Mouse (Mus musculus) heart, postnatal 0 days (tissue): ENCODE measurements at regions not wholly inside any gene's neighbourhood (a gene's known extent, or its start where the extent isn't known, plus 50 kb on each side); places are given as distances from the start of the nearest gene placed in this dataset.

Experiments
- ATAC-seq: fragments of 200-750 bp; cut with Nextera tagmentation; 2 replicates; pipeline ENCODE4 v1.8.0; 2017; ENCODE audit warnings: low read depth, moderate number of reproducible peaks, moderate library complexity; ENCODE audit not compliant: insufficient read depth
- DNase-seq: peaks from one replicate; pipeline ENCODE4 v3.0.0-alpha.2; 2016; ENCODE audit warnings: low spot score
- H3K27ac ChIP-seq: fragments of 300-500 bp; sonication (generic); 2 replicates; pipeline ENCODE4 v1.5.1; 2014; ENCODE audit warnings: low read depth, mild to moderate bottlenecking
- H3K27me3 ChIP-seq: fragments of 300-500 bp; sonication (generic); 2 replicates; pipeline ENCODE4 v1.6.1; 2014; ENCODE audit warnings: low read length, mixed read lengths; ENCODE audit not compliant: control insufficient read depth, insufficient read depth
- H3K36me3 ChIP-seq: fragments of 300-500 bp; sonication (generic); replicated peaks from 2 replicates; pipeline ENCODE4 v1.6.1; 2014; ENCODE audit warnings: low read length, mixed read lengths; ENCODE audit not compliant: control insufficient read depth, insufficient read depth
- H3K4me1 ChIP-seq: fragments of 300-500 bp; sonication (generic); 2 replicates; pipeline ENCODE4 v1.6.1; 2014; ENCODE audit warnings: antibody characterized with exemption; ENCODE audit not compliant: control insufficient read depth, insufficient read depth
- H3K4me2 ChIP-seq: fragments of 300-500 bp; sonication (generic); 2 replicates; pipeline ENCODE4 v1.6.1; 2014; ENCODE audit warnings: low read depth, mild to moderate bottlenecking, low read length, moderate library complexity
- H3K4me3 ChIP-seq: fragments of 300-500 bp; sonication (generic); 2 replicates; pipeline ENCODE4 v1.5.1; 2014; ENCODE audit warnings: low read depth, low read length
- H3K9ac ChIP-seq: fragments of 300-500 bp; sonication (generic); replicated peaks from 2 replicates; pipeline ENCODE4 v1.6.1; 2014; ENCODE audit warnings: low read depth, low read length, mixed read lengths
- H3K9me3 ChIP-seq: fragments of 300-500 bp; sonication (generic); replicated peaks from 2 replicates; pipeline ENCODE4 v1.6.1; 2016; ENCODE audit warnings: low read length; ENCODE audit not compliant: control insufficient read depth
- CTCF ChIP-seq: IDR thresholded peaks from 2 replicates; pipeline ENCODE4 v1.5.1; 2016; ENCODE audit warnings: antibody characterized with exemption, control low read depth, low read depth
- EP300 ChIP-seq: IDR thresholded peaks from 2 replicates; pipeline ENCODE4 v1.6.1; 2016; ENCODE audit warnings: antibody characterized with exemption, low read depth
- WGBS: fragments of 180-500 bp; shearing (Covaris S2); extraction: QIAGEN DNeasy Blood & Tissue Kit; methylation state at CpG from one replicate; pipeline ENCODE4 v1.1.7; 2014; 5-methylcytosine and 5-hydroxymethylcytosine counted together

DNA sequence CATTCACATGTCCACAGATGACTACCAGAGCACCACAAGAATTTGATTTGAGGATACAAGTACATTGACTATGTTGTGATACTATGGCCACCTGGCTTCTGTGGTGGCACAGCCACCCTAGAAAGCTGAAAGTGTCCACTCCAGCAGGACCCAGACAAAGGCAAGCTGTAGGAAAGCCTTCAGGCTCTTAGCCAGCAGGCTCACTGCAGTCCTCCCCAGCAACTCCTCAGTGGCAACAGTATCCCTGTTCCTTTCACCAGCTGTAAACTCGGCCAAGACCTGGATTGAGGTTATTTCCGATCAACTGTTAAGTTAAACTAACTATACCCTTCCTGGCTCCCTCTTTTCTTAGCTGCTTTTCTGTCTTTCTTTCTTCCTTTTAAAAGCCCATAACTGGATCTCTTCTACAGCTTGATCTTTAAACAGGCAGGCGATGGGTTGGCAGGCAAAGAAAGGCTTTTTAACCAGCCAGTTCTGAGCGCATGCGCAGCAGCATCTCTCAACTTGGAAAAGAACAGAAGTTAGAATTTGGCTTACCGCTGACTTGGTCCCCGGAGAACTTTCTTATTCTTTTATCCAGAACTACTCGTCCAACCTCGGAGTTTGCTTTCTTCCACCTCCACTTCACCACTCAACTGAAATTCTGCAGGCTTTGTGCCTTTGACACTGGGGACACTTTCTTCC lies 202.5 kb upstream of the Nt5e start:
- Histone ChIP-seq H3K27me3 (no peaks in the 10 kb centered on the region), H3K4me3 (no peak overlapping the region), H3K4me1 (no peaks in the 10 kb centered on the region), H3K36me3 (no peaks in the 10 kb centered on the region), H3K9me3 (no peaks in the 10 kb centered on the region), H3K27ac (no peak overlapping the region), H3K4me2 (no peak overlapping the region), H3K9ac (no peak overlapping the region)
- no peak for TF ChIP-seq CTCF
- peak; percentile 10 for DNase-seq
- ATAC-seq = no peak
- WGBS = 73% methylated on average over 9 of the region's 9 CpGs

DNA sequence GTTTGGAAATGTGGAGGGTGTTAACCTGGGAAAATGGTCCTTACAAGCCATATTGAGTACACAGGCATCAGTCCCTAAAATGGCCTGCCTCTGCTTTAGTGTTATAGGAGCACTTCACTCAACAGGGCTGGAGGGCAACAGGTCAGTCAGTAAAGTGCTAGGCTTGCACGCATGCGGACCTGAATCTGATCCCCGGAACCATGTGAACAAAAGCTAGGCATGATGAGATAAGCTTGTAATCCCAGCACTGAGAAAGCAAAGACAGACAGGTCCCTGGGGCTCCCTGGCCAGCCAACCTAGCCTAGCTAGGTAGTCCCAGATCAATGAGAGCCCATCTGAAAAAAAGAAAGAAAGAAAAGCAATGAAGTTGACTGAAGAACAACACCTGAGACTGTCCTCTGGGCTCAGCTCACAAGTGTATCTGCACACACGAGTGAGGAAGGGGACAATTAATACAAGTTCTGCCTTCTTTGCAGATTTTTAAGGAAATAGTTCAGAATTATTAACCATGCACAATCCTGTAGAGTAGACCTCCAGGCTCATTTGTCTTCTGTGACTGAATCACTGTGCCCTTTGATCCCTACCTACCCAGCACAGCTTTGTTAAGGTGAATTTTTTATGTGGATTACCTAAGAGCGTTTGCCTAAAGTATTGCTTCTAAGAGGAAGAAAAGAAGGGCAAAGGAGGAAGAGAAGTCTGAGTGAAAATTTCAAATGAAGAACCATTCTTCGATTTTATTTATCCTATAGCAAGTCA lies 163.8 kb upstream of the Nt5e start:
- Histone ChIP-seq H3K27ac (no peak overlapping the region), H3K4me1 (no peaks in the 10 kb centered on the region), H3K9ac (no peak overlapping the region), H3K27me3 (no peaks in the 10 kb centered on the region), H3K4me2 (no peak overlapping the region), H3K9me3 (no peaks in the 10 kb centered on the region), H3K36me3 (no peaks in the 10 kb centered on the region), H3K4me3 (no peak overlapping the region)
- DNase-seq (no peak), ATAC-seq (no peak)
- TF ChIP-seq EP300 = no peak
- TF ChIP-seq CTCF = no peak
- 71% methylated on average over 6 of the region's 6 CpGs for WGBS

DNA sequence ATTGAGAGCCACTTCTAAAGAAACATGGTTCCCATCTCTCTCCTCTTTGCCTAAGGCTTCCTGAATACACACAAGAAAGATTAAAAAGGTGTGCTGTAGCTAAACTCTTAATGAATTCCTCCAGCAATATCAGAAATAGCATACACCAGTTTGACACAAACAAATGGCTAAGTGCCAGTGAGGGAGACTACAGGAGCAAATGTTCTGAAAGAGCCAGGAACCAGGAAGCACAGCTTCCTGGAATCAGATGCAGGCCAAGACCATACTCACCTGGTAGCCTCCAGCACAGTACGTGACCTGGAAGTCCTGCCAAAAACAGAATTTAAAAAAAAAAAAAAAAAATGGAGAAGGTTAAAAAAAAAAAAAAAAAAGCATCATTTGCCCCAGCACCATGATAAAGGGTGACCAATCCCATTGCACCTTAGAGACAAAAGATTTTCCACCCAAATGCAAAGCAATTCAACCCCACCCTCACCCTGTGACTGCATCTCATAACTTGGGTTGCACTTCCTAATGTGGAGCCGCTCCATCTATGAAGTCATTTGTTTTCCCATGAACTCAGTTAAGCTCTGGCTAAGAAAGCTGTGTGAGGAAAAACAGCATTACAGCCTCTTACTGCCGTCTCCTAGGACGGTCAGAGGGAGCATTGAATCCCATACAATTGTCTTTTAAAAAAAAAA lies 149.3 kb upstream of the Nt5e start:
- Histone ChIP-seq H3K4me3 (no peak overlapping the region), H3K4me2 (no peak overlapping the region), H3K27ac (no peak overlapping the region), H3K27me3 (no peaks in the 10 kb centered on the region), H3K36me3 (no peaks in the 10 kb centered on the region), H3K9me3 (no peaks in the 10 kb centered on the region), H3K9ac (no peak overlapping the region), H3K4me1 (0 out of 2 replicates have a peak, but pooled peaks cover 5% of the 10 kb centered on the region)
- 60% methylated on average over 4 of the region's 4 CpGs for WGBS
- ATAC-seq (peak; percentile 67), DNase-seq (peak; percentile 52)
- TF ChIP-seq EP300 = no peak
- TF ChIP-seq CTCF = no peak

DNA sequence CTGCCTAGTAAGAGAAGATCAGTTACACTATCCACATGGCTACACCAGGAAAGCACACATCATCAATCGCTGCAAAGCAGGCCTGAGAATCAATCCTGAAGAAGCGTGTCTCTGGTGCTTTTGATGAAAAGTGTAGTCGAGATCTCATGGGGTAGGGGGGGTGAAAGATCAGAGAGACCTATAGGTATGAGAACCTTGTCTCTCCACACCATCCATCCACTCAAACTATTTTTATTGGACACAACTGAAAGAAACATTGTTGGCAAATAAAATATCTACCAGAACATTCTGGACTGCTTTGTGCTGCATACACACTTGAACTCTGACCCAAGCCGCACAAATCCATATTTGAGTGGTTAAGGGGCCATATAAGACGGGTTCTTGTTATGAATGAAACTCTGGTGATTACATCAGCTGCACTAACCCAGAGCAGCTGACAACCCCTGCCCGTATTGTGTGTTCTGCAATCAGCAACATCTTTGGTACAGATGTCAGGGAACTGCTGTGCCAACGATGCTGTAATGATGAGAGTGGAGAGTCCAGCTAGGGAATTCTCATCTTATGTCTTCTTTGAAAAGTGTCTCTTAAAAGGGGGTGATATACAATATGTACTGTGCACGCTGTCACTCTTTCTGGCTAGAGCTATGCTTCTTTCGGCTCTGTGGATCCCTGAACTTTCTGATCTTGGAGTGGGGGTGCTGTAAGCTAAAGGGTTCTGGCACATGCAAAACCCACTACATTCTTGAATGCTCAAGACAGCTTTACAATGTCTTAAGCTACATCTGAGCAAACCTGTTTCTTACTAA lies 145.6 kb upstream of the Nt5e start:
- H3K4me2 ChIP-seq = no peak overlapping the region
- WGBS = 82% methylated on average over 9 of the region's 9 CpGs
- H3K4me1 ChIP-seq = 0 out of 2 replicates have a peak, but pooled peaks cover 5% of the 10 kb centered on the region
- H3K9me3 ChIP-seq = no peaks in the 10 kb centered on the region
- H3K27me3 ChIP-seq = no peaks in the 10 kb centered on the region
- DNase-seq = no peak
- no peak for ATAC-seq
- TF ChIP-seq EP300 (no peak), CTCF (no peak)
- H3K4me3 ChIP-seq = no peak overlapping the region
- H3K9ac ChIP-seq = no peak overlapping the region
- H3K27ac ChIP-seq = no peak overlapping the region
- H3K36me3 ChIP-seq = no peaks in the 10 kb centered on the region

DNA sequence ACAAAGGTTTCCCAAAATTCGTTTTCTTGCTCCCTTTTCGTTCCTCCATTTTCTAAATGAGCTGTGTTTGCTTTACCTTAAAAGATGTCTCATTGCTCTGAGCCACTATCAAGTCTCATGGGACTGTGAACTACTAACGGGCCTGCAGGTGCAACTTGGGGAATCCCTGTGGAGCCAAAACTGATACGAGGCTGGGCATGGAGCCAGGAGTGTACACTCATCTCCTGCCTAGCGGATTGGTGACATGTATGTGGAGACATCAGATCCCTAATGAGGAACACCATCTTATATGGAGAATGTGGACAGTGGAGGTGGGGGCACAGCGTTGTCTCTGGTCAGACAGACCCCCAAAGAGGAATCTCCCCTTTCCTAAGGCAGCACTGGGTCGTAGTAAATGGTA lies 119.6 kb upstream of the Nt5e start:
- Histone ChIP-seq H3K9ac (no peak overlapping the region), H3K27me3 (no peaks in the 10 kb centered on the region), H3K36me3 (no peaks in the 10 kb centered on the region), H3K4me2 (no peak overlapping the region), H3K4me1 (no peaks in the 10 kb centered on the region), H3K4me3 (no peak overlapping the region), H3K27ac (no peak overlapping the region), H3K9me3 (no peaks in the 10 kb centered on the region)
- 48% methylated on average over 7 of the region's 7 CpGs for WGBS
- TF ChIP-seq CTCF (no peak), EP300 (no peak)
- peak; percentile 15 for DNase-seq
- no peak for ATAC-seq
